Mouse (Mus musculus) heart, embryonic 11.5 days (tissue): Measurements from ENCODE around the gene Lce1m. TPM values are rescaled to one million over a fixed set of nuclear protein-coding genes. Genes with fewer than 3 reads are reported as not detected.
"Not testable (repeated sequence)": the region's sequence is repeated elsewhere in the genome, so short reads cannot be mapped to it uniquely, and the experiment has no call there.

Source experiments
- ATAC-seq: fragments of 200-750 bp; cut with Nextera tagmentation; replicated peaks from 2 replicates; pipeline ENCODE4 v1.8.0; 2017; ENCODE audit warnings: moderate library complexity; ENCODE audit not compliant: insufficient number of reproducible peaks, low FRiP score, low TSS enrichment
- H3K27ac ChIP-seq: fragments of 300-500 bp; sonication (generic); 2 replicates; pipeline ENCODE4 v1.5.1; 2014; ENCODE audit warnings: mild to moderate bottlenecking, low read depth, low read length
- H3K27me3 ChIP-seq: fragments of 300-500 bp; sonication (generic); 2 replicates; pipeline ENCODE4 v1.6.1; 2014; ENCODE audit warnings: mild to moderate bottlenecking, low read length, mixed read lengths; ENCODE audit not compliant: control insufficient read depth, insufficient read depth
- H3K36me3 ChIP-seq: fragments of 300-500 bp; sonication (generic); 2 replicates; pipeline ENCODE4 v1.6.1; 2014; ENCODE audit warnings: mild to moderate bottlenecking, low read length, moderate library complexity, mixed read lengths; ENCODE audit not compliant: control insufficient read depth, insufficient read depth
- H3K4me1 ChIP-seq: fragments of 300-500 bp; sonication (generic); 2 replicates; pipeline ENCODE4 v1.6.1; 2014; ENCODE audit warnings: low read length; ENCODE audit not compliant: control insufficient read depth, insufficient read depth
- H3K4me2 ChIP-seq: fragments of 300-500 bp; sonication (generic); 2 replicates; pipeline ENCODE4 v1.6.1; 2014; ENCODE audit warnings: mild to moderate bottlenecking, moderate library complexity
- H3K4me3 ChIP-seq: fragments of 300-500 bp; sonication (generic); 2 replicates; pipeline ENCODE4 v1.5.1; 2014; ENCODE audit warnings: low read depth, low read length
- H3K9ac ChIP-seq: fragments of 300-500 bp; sonication (generic); 2 replicates; pipeline ENCODE4 v1.6.1; 2014; ENCODE audit warnings: mild to moderate bottlenecking, low read depth, low read length, moderate library complexity
- H3K9me3 ChIP-seq: fragments of 300-500 bp; sonication (generic); replicated peaks from 2 replicates; pipeline ENCODE4 v1.6.1; 2016; ENCODE audit warnings: low read length; ENCODE audit not compliant: control insufficient read depth
- WGBS: fragments of 180-500 bp; shearing (Covaris S2); extraction: QIAGEN DNeasy Blood & Tissue Kit; methylation state at CpG from one replicate; pipeline ENCODE4 v1.1.7; 2014; ENCODE audit not compliant: insufficient replicate concordance; 5-methylcytosine and 5-hydroxymethylcytosine counted together
- polyA plus RNA-seq: library from polyadenylated mRNA; unstranded; fragments of >200 nt; fragmentation: Nextera tagmentation; extraction: Ambion mirVana; gene quantifications from 2 replicates; pipeline ENCODE4 v1.2.1, GENCODE M21; 2014

Lce1m gene
- polyA plus RNA-seq = not detected in 2 replicates

- Histone ChIP-seq H3K4me2 (no peak within 1 kb of the TSS), H3K9ac (no peak within 1 kb of the TSS), H3K9me3 (no peaks in the 10 kb centered on the region), H3K4me3 (no peak within 1 kb of the TSS), H3K4me1 (no peaks in the 10 kb centered on the region), H3K36me3 (no peaks in the 10 kb centered on the region), H3K27me3 (no peaks in the 10 kb centered on the region; the same call in 1 of the 2 replicates), H3K27ac (no peak within 1 kb of the TSS)
- 78% methylated on average over 2 of the region's 2 CpGs for WGBS
- no peak for ATAC-seq
Observed at GRCm38 (mm10) chr3:93018960-93019359, at the start of gene Lce1m. TSS of gene Lce1m (minus strand) at chr3:93019060.

- not testable (repeated sequence) for H3K9ac ChIP-seq, H3K27ac ChIP-seq, H3K4me2 ChIP-seq, H3K4me3 ChIP-seq, ATAC-seq, H3K36me3 ChIP-seq, H3K4me1 ChIP-seq, H3K9me3 ChIP-seq, H3K27me3 ChIP-seq
Observed at GRCm38 (mm10) chr3:93068523-93068922, 49.7 kb upstream of the Lce1m start, which contains the start of gene Gm4858. TSS of gene Gm4858 (plus strand) at chr3:93068823.

DNA sequence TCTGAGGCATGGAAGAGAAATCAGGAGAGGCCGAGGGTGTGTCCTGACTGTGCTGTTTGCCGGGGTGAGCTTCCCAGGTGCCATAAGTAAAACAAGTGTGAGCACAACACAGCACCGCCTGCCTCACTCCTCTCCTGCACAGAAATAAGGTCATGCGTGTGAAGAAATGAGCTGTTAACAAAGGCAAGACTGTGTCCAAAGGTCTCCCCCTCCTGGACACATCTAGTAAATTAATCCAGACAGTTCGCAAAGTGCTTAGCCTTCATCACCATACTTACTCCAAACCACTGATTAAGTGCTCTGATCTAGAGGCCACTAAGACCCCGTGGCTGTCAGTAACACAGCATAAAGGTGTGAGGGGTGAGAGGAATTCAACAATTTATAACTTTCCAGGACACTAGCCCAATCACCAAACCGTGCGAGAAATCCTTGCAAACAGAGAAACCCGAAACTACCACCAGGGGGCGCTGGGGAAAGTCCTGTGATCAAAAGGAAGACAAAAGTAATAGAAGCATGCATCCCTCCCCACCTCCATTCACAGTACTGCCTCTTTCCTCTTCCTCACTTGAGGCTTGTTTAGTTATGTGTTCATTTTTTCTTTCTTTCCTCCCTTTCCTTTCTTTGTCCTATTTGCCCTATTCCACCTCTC, 34.1 kb upstream of the Lce1m start:
- no peaks in the 10 kb centered on the region for H3K9me3 ChIP-seq
- no peak for ATAC-seq
- H3K4me1 ChIP-seq = no peaks in the 10 kb centered on the region
- no peaks in the 10 kb centered on the region for H3K36me3 ChIP-seq
- H3K27me3 ChIP-seq = no peaks in the 10 kb centered on the region
- H3K4me2 ChIP-seq = no peak overlapping the region
- no peak overlapping the region for H3K27ac ChIP-seq
- no peak overlapping the region for H3K9ac ChIP-seq
- WGBS = 44% methylated on average over 10 of the region's 10 CpGs
- no peak overlapping the region for H3K4me3 ChIP-seq

DNA sequence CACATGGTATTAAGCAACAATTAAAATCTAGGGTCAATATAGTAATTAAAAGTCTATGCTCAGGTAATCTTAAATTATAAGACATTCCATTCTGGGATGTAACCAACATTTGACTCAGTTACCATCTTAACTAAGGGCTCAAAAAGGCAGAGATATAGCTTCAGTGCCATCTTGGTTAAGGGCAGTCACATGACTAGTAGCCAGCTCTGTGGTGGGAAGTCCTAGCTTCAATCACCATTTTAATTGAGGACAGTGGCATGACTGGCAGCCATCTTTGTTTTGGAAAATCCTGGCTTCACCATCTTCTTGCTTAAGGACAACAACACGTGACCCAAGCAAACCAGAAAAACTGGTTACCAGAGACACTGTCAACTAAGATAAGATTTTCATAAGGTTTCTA, 31.3 kb upstream of the Lce1m start:
- Histone ChIP-seq H3K9me3 (no peaks in the 10 kb centered on the region), H3K4me2 (no peak overlapping the region), H3K4me3 (no peak overlapping the region), H3K9ac (no peak overlapping the region), H3K27ac (no peak overlapping the region), H3K36me3 (no peaks in the 10 kb centered on the region), H3K4me1 (no peaks in the 10 kb centered on the region), H3K27me3 (no peaks in the 10 kb centered on the region)
- 89% methylated on average over 1 of the region's 1 CpGs for WGBS
- ATAC-seq = no peak

DNA sequence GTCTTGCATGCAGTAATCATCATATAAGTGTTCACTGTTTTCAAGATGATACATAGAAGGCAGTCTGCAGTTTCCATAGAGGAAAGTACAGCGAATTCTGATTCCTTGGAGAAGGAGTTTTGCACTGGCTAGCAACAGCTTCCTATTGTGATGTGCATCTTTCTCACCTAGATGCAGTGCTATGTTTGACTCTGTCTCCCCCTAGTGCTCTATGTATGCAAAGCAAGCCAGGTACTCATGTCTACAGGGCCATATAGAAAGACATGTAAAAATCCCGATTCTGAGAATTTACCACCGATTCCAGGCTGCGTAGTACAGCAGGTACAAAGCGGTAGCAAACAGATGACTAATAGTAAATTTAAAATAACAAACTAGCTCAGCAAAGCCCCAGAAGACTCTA, 12.6 kb upstream of the Lce1m start:
- no peak overlapping the region for H3K4me2 ChIP-seq
- no peaks in the 10 kb centered on the region for H3K36me3 ChIP-seq
- H3K9ac ChIP-seq = no peak overlapping the region
- no peaks in the 10 kb centered on the region for H3K27me3 ChIP-seq
- no peaks in the 10 kb centered on the region for H3K4me1 ChIP-seq
- 45% methylated on average over 5 of the region's 5 CpGs for WGBS
- no peak for ATAC-seq
- H3K27ac ChIP-seq = no peak overlapping the region
- no peak overlapping the region for H3K4me3 ChIP-seq
- no peaks in the 10 kb centered on the region for H3K9me3 ChIP-seq

DNA sequence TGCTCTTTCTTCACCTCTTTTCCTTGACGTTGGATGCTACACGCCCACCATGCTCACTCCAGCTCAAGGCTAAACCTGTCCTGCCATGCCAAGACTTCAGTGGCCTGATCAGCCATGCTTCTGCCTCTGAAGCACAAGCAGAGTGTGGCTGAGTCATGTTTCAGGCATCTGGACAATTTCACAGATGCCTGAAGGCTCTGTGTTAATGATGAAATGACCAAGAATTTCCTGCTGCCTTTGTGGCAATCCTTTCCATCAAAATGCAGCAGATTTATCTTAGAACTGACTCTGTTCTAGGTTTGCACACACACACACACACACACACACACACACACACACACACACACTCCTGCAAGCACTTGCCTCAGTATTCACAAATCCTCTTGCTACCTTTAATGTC, 6.6 kb upstream of the Lce1m start:
- H3K9me3 ChIP-seq = no peaks in the 10 kb centered on the region
- ATAC-seq = no peak
- no peak overlapping the region for H3K4me2 ChIP-seq
- 36% methylated on average over 2 of the region's 2 CpGs for WGBS
- H3K4me3 ChIP-seq = no peak overlapping the region
- H3K9ac ChIP-seq = no peak overlapping the region
- no peaks in the 10 kb centered on the region for H3K27me3 ChIP-seq
- H3K27ac ChIP-seq = no peak overlapping the region
- no peaks in the 10 kb centered on the region for H3K36me3 ChIP-seq
- H3K4me1 ChIP-seq = no peaks in the 10 kb centered on the region

GRCm38 (mm10) chr3:93023411-93024184, 4.7 kb upstream of the Lce1m start:
- H3K4me3 ChIP-seq = no peak overlapping the region
- no peaks in the 10 kb centered on the region for H3K4me1 ChIP-seq
- no peak overlapping the region for H3K4me2 ChIP-seq
- H3K36me3 ChIP-seq = no peaks in the 10 kb centered on the region
- no peaks in the 10 kb centered on the region for H3K9me3 ChIP-seq
- H3K9ac ChIP-seq = no peak overlapping the region
- no peak overlapping the region for H3K27ac ChIP-seq
- ATAC-seq = no peak
- WGBS = 68% methylated on average over 3 of the region's 3 CpGs
- no peaks in the 10 kb centered on the region; the same call in 1 of the 2 replicates for H3K27me3 ChIP-seq

DNA sequence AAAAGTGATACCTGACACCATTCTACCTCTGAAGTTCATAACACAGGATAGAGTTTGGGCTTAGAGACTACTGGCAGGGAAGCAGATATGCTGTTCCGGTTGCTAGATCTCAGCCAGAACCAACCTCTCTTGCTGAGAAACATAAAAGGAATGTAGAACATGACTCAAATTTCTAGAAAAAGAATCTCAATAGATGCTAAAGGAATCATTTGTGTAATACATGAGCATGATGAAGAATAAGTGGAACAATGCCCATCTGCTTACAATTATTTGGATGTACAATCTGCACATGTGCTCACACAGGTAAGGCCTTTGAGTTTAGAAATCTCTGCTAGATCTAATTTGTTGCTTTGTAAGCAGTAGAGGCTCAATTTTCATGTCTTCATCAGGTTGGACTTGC, 2.3 kb upstream of the Lce1m start:
- H3K27ac ChIP-seq = no peak overlapping the region
- no peak overlapping the region for H3K4me2 ChIP-seq
- WGBS = 79% methylated on average over 1 of the region's 1 CpGs
- H3K9ac ChIP-seq = no peak overlapping the region
- H3K4me3 ChIP-seq = no peak overlapping the region
- ATAC-seq = no peak
- no peaks in the 10 kb centered on the region for H3K9me3 ChIP-seq
- no peaks in the 10 kb centered on the region for H3K36me3 ChIP-seq
- H3K27me3 ChIP-seq = no peaks in the 10 kb centered on the region; the same call in 1 of the 2 replicates
- no peaks in the 10 kb centered on the region for H3K4me1 ChIP-seq
